Mouse (Mus musculus) lung, adult 2 months (tissue): Measurements from ENCODE around the gene Tpst2. TPM values are rescaled to one million over a fixed set of nuclear protein-coding genes. Genes with fewer than 3 reads are reported as not detected.

ENCODE experiments used
- DNase-seq: peaks from one replicate; pipeline ENCODE4 v3.0.0; 2022
- H3K4me1 ChIP-seq: fragments of 200-500 bp; 2 replicates; pipeline ENCODE4 v1.6.1; 2011; ENCODE audit warnings: low read length; ENCODE audit not compliant: control insufficient read depth, insufficient read depth
- H3K4me3 ChIP-seq: fragments of 200-500 bp; replicated peaks from 2 replicates; pipeline ENCODE3; 2011; ENCODE audit warnings: low read depth, mild to moderate bottlenecking, control low read depth, low read length; ENCODE audit errors: extremely low read depth
- CTCF ChIP-seq: fragments of 200-500 bp; IDR thresholded peaks from 2 replicates; pipeline ENCODE4 v1.5.1; 2011; ENCODE audit warnings: mild to moderate bottlenecking, low read length, control low read depth; ENCODE audit not compliant: insufficient read depth
- POLR2A ChIP-seq: fragments of 200-500 bp; IDR thresholded peaks from 2 replicates; pipeline ENCODE4 v1.6.1; 2011; ENCODE audit warnings: low read depth, mild to moderate bottlenecking, control low read depth, low read length, borderline replicate concordance; ENCODE audit errors: extremely low read depth
- WGBS: fragments of 180-500 bp; shearing (Covaris S2); methylation state at CpG from one replicate; pipeline ENCODE4 v1.1.7; 2018; 5-methylcytosine and 5-hydroxymethylcytosine counted together
- polyA plus RNA-seq: library from polyadenylated mRNA; depleted of rRNA; stranded (reverse); fragments of >200 nt; gene quantifications from 2 replicates; pipeline ENCODE4 v1.2.3, GENCODE M21; 2012

The Tpst2 gene
- polyA plus RNA-seq, 1 experiment: 122 TPM

GRCm38 (mm10) chr5:112296404-112297181 is 20.1 kb downstream of the Tpst2 start:
- TF ChIP-seq CTCF (no peak), POLR2A (no peak)
- H3K4me3 ChIP-seq: no peak overlapping the region
- no peak for DNase-seq
- WGBS: 45% methylated on average over 6 of the region's 6 CpGs
- peaks cover 51% of the 10 kb centered on the region for H3K4me1 ChIP-seq

- WGBS: 45% methylated on average over 2 of the region's 2 CpGs
- no peak for DNase-seq
- H3K4me3 ChIP-seq: no peak overlapping the region
- H3K4me1 ChIP-seq: peaks cover 46% of the 10 kb centered on the region
- no peak for TF ChIP-seq POLR2A
- no peak for TF ChIP-seq CTCF
Measured at GRCm38 (mm10) chr5:112297257-112297656, 20.8 kb downstream of the Tpst2 start.

- TF ChIP-seq CTCF: no peak
- TF ChIP-seq POLR2A: no peak
- 47% methylated on average over 12 of the region's 12 CpGs for WGBS
- peaks cover 41% of the 10 kb centered on the region for H3K4me1 ChIP-seq
- no peak for DNase-seq
- H3K4me3 ChIP-seq: no peak overlapping the region
Measured at GRCm38 (mm10) chr5:112298226-112298988, 21.9 kb downstream of the Tpst2 start.

- 63% methylated on average over 4 of the region's 4 CpGs for WGBS
- peaks cover 38% of the 10 kb centered on the region for H3K4me1 ChIP-seq
- TF ChIP-seq POLR2A (no peak), CTCF (no peak)
- DNase-seq: no peak
- no peak overlapping the region for H3K4me3 ChIP-seq
Measured at GRCm38 (mm10) chr5:112299399-112299798, 22.9 kb downstream of the Tpst2 start.

GRCm38 (mm10) chr5:112300112-112300511 is 23.6 kb downstream of the Tpst2 start:
- H3K4me1 ChIP-seq: peaks cover 33% of the 10 kb centered on the region
- no peak for DNase-seq
- TF ChIP-seq POLR2A (no peak), CTCF (no peak)
- no peak overlapping the region for H3K4me3 ChIP-seq
- WGBS: 63% methylated on average over 2 of the region's 2 CpGs

- no peak for TF ChIP-seq POLR2A
- TF ChIP-seq CTCF: no peak
- no peak for DNase-seq
- Histone ChIP-seq H3K4me3 (no peak overlapping the region), H3K4me1 (peaks cover 32% of the 10 kb centered on the region)
- 77% methylated on average over 6 of the region's 6 CpGs for WGBS
Measured at GRCm38 (mm10) chr5:112300721-112301308, 24.3 kb downstream of the Tpst2 start.

- DNase-seq: no peak
- TF ChIP-seq CTCF: no peak
- Histone ChIP-seq H3K4me3 (no peak overlapping the region), H3K4me1 (peaks cover 30% of the 10 kb centered on the region)
- WGBS: 76% methylated on average over 4 of the region's 4 CpGs
Measured at GRCm38 (mm10) chr5:112301694-112302093, 25.2 kb downstream of the Tpst2 start.

GRCm38 (mm10) chr5:112302310-112302709 is 25.8 kb downstream of the Tpst2 start:
- 66% methylated on average over 5 of the region's 5 CpGs for WGBS
- TF ChIP-seq CTCF: no peak
- TF ChIP-seq POLR2A: no peak
- Histone ChIP-seq H3K4me3 (no peak overlapping the region), H3K4me1 (peaks cover 24% of the 10 kb centered on the region)
- DNase-seq: no peak

GRCm38 (mm10) chr5:112305842-112306241 is 29.4 kb downstream of the Tpst2 start:
- WGBS: 83% methylated on average over 5 of the region's 5 CpGs
- TF ChIP-seq CTCF (no peak), POLR2A (no peak)

More at GRCm38 (mm10) chr5:112305842-112306241, 29.4 kb downstream of the Tpst2 start:
- DNase-seq: no peak
- peaks cover 2% of the 10 kb centered on the region; the same call in 1 of the 2 replicates for H3K4me1 ChIP-seq
- H3K4me3 ChIP-seq: no peak overlapping the region
